ENCODE assay signal across 14 mouse cellular contexts in genomic region chr4:137679979-137680550, GRCm38 (mm10). TPM values are rescaled to one million over a fixed set of nuclear protein-coding genes. Genes with fewer than 3 reads are reported as not detected.
DNase-seq lines count a peak whose midpoint lies in the region; ATAC-seq and TF ChIP-seq lines count a peak whose summit lies in the region.
"Had no signal": no experiment of that assay in that cellular context is flagged by ENCODE, and none has a peak within 500 bp of the region (broad histone marks: within the 10 kb centered on the region; RNA-seq: fewer than 3 reads in every experiment).

No protein-coding gene starts in this region.

- peak; percentile 47 for ATAC-seq in forebrain, embryonic 16.5 days
- ATAC-seq in midbrain, embryonic 14.5 days (ENCODE audit: low FRiP score, low TSS enrichment), result no peak
- ATAC-seq: intestine, postnatal 0 days; Patski had no signal

- no peaks in the 10 kb centered on the region for H3K9me3 ChIP-seq in forebrain, embryonic 16.5 days (ENCODE audit: control insufficient read depth, low read length)
- H3K9me3 ChIP-seq in midbrain, embryonic 14.5 days (ENCODE audit: control insufficient read depth, low read length), result no peaks in the 10 kb centered on the region
- H3K9me3 ChIP-seq: embryonic facial prominence, embryonic 13.5 days; lung, embryonic 15.5 days had no signal

- no peak for DNase-seq in left cerebral cortex, adult 2 months (ENCODE audit: extremely low spot score in 1 of 2, low spot score in 2 of 2)
- no peak for DNase-seq in left cerebral cortex, adult 8-10 months (ENCODE audit: low spot score in 2 of 2)
- no peak for DNase-seq in midbrain, embryonic 14.5 days
- DNase-seq in kidney, postnatal 36 days, result no peak
- no peak for DNase-seq in thymus, postnatal 10 days (ENCODE audit: low spot score in 2 of 2)
- DNase-seq: heart, adult 2 months; heart, postnatal 14 days; thymus, postnatal 4 days had no signal

- H3K4me2 ChIP-seq in forebrain, embryonic 16.5 days (ENCODE audit: low read length), result no peak overlapping the region
- H3K4me2 ChIP-seq in midbrain, embryonic 14.5 days (ENCODE audit: low read length), result no peak overlapping the region
- H3K4me2 ChIP-seq: embryonic facial prominence, embryonic 13.5 days; lung, embryonic 15.5 days had no signal

- H3K9ac ChIP-seq in forebrain, embryonic 16.5 days (replicated peaks; ENCODE audit: low read depth, low read length), result no peak overlapping the region; the same call in 1 of the 2 replicates
- 0 out of 2 replicates have a peak overlapping the region, but pooled peaks have one; percentile 14 for H3K9ac ChIP-seq in midbrain, embryonic 14.5 days (replicated peaks; ENCODE audit: low read length)
- H3K9ac ChIP-seq: embryonic facial prominence, embryonic 13.5 days; lung, embryonic 15.5 days had no signal

- TF ChIP-seq POLR2A in cortical plate, adult 2 months (IDR thresholded peaks at IDR 0.05; ENCODE audit: extremely low read depth, insufficient read depth, low read length), result no peak

- H3K36me3 ChIP-seq in forebrain, embryonic 16.5 days (ENCODE audit: control insufficient read depth, insufficient read depth), result no peaks in the 10 kb centered on the region
- no peaks in the 10 kb centered on the region for H3K36me3 ChIP-seq in midbrain, embryonic 14.5 days (ENCODE audit: control insufficient read depth, insufficient read depth, low read length)
- H3K36me3 ChIP-seq: embryonic facial prominence, embryonic 13.5 days; lung, embryonic 15.5 days had no signal

- peak overlapping the region; percentile 81; the same call in 1 of the 2 replicates for H3K27ac ChIP-seq in left cerebral cortex, adult 2 months
- peak overlapping the region; percentile 40; the same call in 1 of the 2 replicates for H3K27ac ChIP-seq in cortical plate, adult 2 months (ENCODE audit: insufficient read depth, low read length)
- peak overlapping the region; percentile 9; the same call in 1 of the 2 replicates for H3K27ac ChIP-seq in forebrain, embryonic 16.5 days (ENCODE audit: low read length)
- peak overlapping the region; percentile 33; the same call in 1 of the 2 replicates for H3K27ac ChIP-seq in midbrain, embryonic 14.5 days (replicated peaks; ENCODE audit: low read depth, low read length)
- H3K27ac ChIP-seq: embryonic facial prominence, embryonic 13.5 days; heart, adult 2 months; lung, embryonic 15.5 days had no signal

- no peak overlapping the region for H3K4me3 ChIP-seq in left cerebral cortex, adult 2 months
- no peak overlapping the region for H3K4me3 ChIP-seq in cortical plate, adult 2 months (ENCODE audit: insufficient read depth, low read length)
- H3K4me3 ChIP-seq in forebrain, embryonic 16.5 days (replicated peaks; ENCODE audit: low read length), result no peak overlapping the region
- no peak overlapping the region for H3K4me3 ChIP-seq in midbrain, embryonic 14.5 days (replicated peaks; ENCODE audit: low read depth, low read length)
- H3K4me3 ChIP-seq: embryonic facial prominence, embryonic 13.5 days; heart, adult 2 months; lung, embryonic 15.5 days had no signal

- no peak for TF ChIP-seq CTCF in left cerebral cortex, adult 2 months (IDR thresholded peaks at IDR 0.05)
- TF ChIP-seq CTCF in cortical plate, adult 2 months (IDR thresholded peaks at IDR 0.05; ENCODE audit: extremely low read depth, insufficient read depth, low read length), result no peak

- intact Hi-C loops in left cerebral cortex, adult 2 months (cut with DNase I), result loop anchor here (5.0 kb wide), 1 partner anchor 157 kb away; no protein-coding TSS in a partner anchor

- no peaks in the 10 kb centered on the region for H3K27me3 ChIP-seq in forebrain, embryonic 16.5 days (replicated peaks; ENCODE audit: control insufficient read depth, insufficient read depth, low read length)
- H3K27me3 ChIP-seq in midbrain, embryonic 14.5 days (ENCODE audit: control insufficient read depth, insufficient read depth, low read length), result no peaks in the 10 kb centered on the region; the same call in 1 of the 2 replicates
- H3K27me3 ChIP-seq: Patski had no signal

- peaks cover 29% of the 10 kb centered on the region for H3K4me1 ChIP-seq in cortical plate, adult 2 months (ENCODE audit: control insufficient read depth, insufficient read depth, low read length)
- peaks cover 37% of the 10 kb centered on the region for H3K4me1 ChIP-seq in forebrain, embryonic 16.5 days (replicated peaks; ENCODE audit: control insufficient read depth, insufficient read depth, low read length)
- H3K4me1 ChIP-seq in midbrain, embryonic 14.5 days (ENCODE audit: control insufficient read depth, insufficient read depth, low read length), result peaks cover 23% of the 10 kb centered on the region

- WGBS in forebrain, embryonic 16.5 days, result 60% methylated on average over 2 of the region's 2 CpGs
- 83% methylated on average over 2 of the region's 2 CpGs for WGBS in midbrain, embryonic 14.5 days

RNA-seq across cellular contexts. Expression of gene Rap1gap, which starts 15.5 kb away (rescaled TPM):
- total RNA-seq in left cerebral cortex, adult 2 months (2021), result 100 to 1,000 TPM; 267 to 315 TPM
- total RNA-seq in left cerebral cortex, adult 8-10 months (2022), result 100 to 1,000 TPM; 338 to 399 (median 364) TPM
- 339 and 383 TPM in 2 replicates for polyA plus RNA-seq in cortical plate, adult 2 months (2012; rRNA removed)
- 35.4 and 51.6 TPM in 2 replicates for polyA plus RNA-seq in forebrain, embryonic 16.5 days (2015; fragmentation: Nextera tagmentation; extraction: Ambion mirVana)
- polyA plus RNA-seq in midbrain, embryonic 14.5 days (2014; fragmentation: Nextera tagmentation; extraction: Ambion mirVana), result 57.7 and 60.8 TPM in 2 replicates

Comparison
In these comparisons a context has a peak if more than half of its experiments do, and no peak if none do; other contexts are left out.
1. H3K27ac ChIP-seq: peak in every context shown above with its lines; median percentile 81 in left cerebral cortex, adult 2 months; 40 in cortical plate, adult 2 months; 33 in midbrain, embryonic 14.5 days; 9 in forebrain, embryonic 16.5 days.